Mouse (Mus musculus) small intestine, adult 10 weeks (tissue): ENCODE results near the gene Plpp6. TPM values are rescaled to one million over a fixed set of nuclear protein-coding genes. Genes with fewer than 3 reads are reported as not detected.

Source experiments
- polyA plus RNA-seq: library from polyadenylated mRNA; stranded (reverse); fragments of 350-450 nt; fragmentation: Illumina TruSeq; extraction: RNeasy Lipid Tissue Mini Kit (QIAGEN cat#74804); gene quantifications from one replicate; pipeline ENCODE4 v1.2.3, GENCODE M21; 2014; ENCODE audit warnings: low replicate concordance

Plpp6 gene
- 109 TPM for polyA plus RNA-seq

DNA sequence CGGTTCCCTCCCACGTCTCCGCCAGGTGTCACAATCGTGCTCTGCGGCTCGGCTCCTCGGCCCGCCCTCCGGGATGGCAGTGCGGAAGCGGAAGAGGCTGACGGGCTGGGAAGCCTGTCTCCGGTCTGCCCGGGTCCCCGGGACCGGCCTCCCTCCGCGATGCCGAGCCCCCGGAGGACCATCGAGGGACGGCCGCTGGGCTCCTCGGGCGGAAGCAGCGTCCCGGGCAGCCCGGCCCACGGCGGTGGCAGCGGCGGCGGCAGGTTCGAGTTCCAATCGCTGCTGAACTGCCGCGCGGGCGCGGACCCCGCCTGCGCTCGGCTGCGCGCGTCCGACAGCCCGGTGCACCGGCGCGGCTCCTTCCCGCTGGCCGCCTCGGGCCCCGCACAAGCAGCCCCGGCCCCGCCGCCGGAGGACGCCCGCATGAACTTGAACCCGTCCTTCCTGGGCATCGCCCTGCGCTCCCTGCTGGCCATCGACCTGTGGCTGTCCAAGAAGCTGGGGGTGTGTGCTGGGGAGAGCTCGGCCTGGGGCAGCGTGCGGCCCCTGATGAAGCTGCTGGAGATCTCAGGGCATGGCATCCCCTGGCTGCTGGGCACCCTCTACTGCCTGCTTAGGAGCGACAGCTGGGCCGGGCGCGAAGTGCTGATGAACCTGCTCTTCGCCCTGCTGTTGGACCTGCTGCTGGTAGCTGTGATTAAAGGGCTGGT, at the start of gene Plpp6:
Gene Plpp6, plus strand, starts transcription at position 112 of the 710 bp plus-strand sequence.

DNA sequence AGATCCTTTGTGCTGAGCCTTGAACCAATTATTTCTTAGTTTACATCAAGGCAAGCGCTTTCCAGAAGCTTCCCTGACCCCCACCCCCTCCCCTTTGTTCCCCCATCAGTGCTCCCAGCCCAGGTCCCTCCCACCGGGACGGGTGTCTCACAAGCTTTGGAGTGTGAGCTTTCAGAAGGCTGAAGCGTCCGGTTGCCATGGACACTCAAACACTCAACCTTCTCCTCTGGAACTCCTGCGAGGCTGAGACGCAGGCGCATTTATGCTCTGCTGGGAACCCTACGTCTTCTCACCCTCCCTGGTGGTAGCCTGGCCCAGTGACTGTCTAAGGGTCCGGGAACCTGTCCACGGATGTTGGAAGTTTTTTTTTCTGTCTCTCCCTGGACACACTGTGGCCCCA, 3.9 kb downstream of the Plpp6 start, which contains the start of gene 4430402I18Rik:
Gene 4430402I18Rik, minus strand, starts transcription at position 149 of the 400 bp plus-strand sequence.

DNA sequence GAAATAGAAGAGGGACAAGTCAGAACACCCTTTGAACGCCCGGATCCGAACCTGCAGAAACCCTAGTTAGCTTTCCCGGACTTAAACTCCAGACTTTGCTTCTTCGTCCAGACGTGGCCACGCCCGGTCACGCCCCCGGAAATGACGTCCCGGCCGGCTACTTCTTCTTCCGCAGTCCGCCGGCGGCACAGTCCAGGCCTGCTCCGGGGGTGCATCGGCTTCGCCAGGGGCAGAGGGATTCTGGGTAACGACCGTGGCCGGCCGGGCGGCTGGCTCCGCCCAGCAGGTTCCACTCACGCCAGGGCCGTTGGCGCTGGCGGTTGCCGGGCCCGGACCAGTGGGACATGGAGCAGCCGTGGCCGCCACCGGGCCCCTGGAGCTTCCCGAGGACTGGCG, 26.4 kb downstream of the Plpp6 start, which contains the start of gene Cdc37l1:
Gene Cdc37l1, plus strand, starts transcription at position 159 of the 396 bp plus-strand sequence.

Other genes starting within 250 kb of the Plpp6 start
- gene Slc1a1, start 128.9 kb upstream of the Plpp6 start, polyA plus RNA-seq, result 28.7 TPM
- gene 4430402I18Rik, start 3.8 kb downstream of the Plpp6 start, polyA plus RNA-seq, result 12.4 TPM
- 50.2 TPM for gene Cdc37l1, start 26.4 kb downstream of the Plpp6 start, polyA plus RNA-seq
- 442 TPM for gene Ak3, start 84.0 kb downstream of the Plpp6 start, polyA plus RNA-seq
- 1.6 TPM for gene Rcl1, start 137.4 kb downstream of the Plpp6 start, polyA plus RNA-seq